Mouse (Mus musculus): ENCODE data around the gene Tnfrsf13b.

Gene Tnfrsf13b

DNA sequence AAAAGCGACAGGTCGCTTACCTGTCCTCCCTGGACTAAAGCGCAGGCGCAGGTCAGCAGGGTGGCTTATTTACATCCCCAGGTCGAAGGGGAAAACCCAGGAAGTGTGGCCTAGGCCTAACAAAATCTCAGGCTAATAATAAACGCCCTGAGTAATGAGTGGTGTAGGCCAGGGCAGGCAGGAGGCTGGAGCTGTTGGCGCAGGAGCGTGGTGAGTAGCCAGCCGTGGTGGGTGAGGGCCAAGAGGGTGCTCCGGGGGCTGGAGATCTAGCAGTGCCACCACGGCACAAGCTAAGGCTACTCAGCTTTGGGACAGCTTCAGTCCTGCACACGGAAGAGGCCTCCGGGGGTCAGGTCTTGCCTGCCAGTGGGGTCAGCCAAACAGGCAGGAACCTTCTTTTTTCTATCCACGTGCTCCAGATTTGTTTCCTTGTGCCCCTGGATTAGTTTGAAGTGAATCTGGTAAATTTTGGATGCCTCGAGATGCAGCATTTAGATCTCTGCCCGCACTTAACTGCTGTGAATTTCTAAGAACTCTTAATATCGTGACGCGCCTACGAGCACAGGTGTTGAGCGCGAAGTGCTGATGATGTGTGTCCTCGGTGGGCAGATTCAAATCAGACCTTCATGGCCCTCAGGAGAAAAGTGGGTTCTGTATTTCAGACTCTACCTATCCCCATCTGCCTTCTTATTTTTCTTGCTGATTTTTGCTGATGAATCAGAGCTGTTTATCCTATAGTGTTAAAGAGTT lies at the start of gene Tnfrsf13b:
Gene Tnfrsf13b, plus strand, starts transcription at position 150 of the 750 bp plus-strand sequence.
- no peak for DNase-seq

DNA sequence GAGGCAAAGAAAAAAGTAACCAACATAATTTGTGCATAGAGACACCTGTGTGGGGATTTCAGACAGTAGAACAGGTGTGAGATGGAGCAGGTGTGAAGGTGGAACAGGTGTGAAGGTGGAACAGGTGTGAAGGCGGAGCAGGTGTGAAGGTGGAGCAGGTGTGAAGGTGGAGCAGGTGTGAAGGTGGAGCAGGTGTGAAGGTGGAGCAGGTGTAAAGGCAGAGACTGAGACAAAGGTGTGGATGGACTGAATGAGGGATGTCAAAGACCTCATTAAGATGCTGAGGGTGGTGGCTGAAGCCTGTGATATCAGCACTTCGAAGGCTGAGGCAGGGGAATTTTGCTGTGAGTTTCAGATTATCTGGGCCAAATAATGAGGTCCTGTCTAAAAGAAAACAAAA lies 44.9 kb upstream of the Tnfrsf13b start:
- DNase-seq, result no peak

DNA sequence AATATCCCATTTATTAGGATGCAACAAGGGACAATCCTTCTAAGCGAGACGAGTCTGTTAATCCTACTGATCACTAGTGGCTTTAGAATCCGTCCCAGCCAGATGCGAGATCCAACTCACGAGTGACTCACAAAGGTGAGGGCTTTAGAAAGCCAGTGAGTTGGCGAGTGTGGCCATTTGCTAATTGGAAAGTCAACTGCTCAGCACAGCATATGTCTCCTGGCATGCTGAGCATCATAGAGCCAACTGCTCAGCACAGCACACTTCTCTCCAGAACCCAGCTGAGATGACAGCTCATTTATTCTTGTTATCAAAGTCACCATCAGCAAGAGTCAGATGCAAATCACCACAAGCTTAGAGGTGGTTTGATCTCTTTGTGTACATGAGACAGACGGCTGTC lies 36.4 kb upstream of the Tnfrsf13b start:
- no peak for DNase-seq

DNA sequence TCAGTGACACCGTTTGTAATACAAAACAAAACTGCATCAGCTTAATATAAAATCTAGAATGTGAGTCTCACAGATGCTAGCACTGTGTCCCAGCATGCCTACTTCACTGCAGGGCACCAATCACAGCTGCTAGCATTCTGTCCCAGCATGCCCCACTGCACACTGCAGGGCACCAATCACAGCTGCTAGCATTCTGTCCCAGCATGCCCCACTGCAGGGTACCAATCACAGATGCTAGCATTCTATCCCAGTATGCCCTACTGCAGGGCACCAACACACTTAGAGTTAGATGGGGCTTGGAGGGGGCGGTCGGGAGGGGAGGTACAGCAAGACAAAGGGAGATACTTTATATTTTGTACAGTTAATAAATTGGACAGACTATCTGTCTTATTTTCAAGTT lies 35.4 kb upstream of the Tnfrsf13b start:
- DNase-seq, result no peak

DNA sequence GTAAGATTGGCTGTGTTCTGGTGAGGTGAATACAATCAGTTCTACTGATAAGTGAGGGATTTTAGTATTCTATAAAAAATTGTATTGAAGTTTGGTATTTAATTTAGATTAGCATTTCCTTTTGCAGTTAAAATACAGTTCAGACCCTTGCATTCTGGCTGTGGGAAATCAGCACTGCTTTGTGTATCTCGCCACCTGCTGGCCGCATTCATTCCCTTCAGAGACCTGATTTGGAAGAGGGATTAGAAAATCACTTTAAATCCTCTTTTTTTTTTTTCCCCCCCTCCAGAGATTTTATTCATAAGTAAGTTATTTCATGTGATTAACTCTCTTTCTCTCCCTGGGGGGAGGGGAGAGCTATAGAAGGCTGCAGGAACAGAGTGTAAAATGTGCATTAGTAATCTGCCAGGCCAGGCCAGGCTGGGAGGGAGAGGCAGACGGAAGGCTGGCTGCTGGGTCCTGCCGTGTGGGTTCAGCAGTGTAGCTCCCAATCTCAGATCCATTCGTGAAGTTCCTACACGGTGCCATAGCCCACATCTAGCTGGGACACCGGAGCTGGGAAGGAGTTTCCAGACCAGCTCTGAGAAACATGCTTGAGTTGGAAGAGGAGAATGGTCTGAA lies 34.8 kb upstream of the Tnfrsf13b start:
- peak; percentile 67 to 91 for DNase-seq

DNA sequence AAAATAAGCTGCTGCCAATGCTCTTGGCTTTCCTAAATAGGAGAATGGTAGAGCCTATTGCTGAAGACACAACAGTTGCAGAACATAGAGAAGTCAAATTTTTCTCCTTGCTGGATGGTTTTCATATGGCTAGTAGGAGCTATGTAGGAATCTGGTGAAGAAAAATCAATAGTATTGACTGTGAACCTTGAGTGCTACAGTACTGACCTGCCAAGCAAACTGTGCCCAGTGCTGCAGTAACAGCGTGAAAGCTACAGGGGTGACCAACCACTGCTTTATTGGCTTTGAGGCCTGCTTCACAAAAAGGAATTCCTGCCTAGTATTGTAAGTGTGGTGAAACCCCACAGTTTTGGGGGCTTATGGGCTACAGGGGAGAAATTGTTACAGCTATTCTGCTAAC lies 28.5 kb upstream of the Tnfrsf13b start:
- no peak for DNase-seq

DNA sequence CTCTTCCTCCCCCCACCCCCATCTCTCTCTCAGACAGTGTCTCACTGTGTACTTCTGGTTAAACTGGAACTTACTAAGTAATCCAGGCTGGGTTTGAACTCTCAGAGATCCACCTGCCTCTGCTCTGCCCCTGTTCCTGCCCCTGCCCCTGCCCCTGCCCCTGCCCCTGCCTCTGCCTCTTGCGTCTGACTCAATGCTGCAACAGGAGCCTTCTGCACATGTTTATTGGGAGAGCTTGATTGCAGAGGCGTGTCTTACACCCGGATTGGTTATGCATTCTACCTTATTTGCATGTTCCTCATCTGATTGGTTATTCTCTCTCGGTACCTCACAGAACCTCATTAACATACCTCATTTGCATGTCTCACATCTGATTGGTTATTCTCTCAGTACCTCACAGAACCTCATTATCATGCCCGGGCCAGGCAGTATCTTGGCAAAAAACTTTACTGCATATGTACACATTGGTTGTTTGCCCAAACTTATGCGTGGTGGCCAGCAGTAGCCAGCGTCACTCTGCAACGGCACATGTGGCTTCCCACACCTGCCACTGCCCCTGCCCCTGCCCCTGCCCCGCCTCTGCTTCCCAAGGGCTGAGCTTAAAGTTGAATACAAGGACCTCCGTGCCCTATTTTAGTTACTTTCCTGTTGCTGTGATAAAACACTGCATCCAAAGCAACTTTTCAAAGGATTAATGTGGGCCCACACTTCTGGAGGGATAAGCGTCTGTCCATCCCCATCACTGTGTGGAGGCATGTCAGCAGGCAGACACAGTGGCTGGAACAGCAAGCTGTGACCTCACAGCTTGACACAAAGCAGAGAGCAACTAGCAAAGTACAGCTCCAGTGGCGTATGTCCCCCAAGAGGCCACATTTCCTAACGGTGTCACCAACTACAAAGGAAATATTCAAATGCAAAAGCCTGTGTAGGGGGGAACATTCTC lies 23.9 kb upstream of the Tnfrsf13b start:
- no peak for DNase-seq

DNA sequence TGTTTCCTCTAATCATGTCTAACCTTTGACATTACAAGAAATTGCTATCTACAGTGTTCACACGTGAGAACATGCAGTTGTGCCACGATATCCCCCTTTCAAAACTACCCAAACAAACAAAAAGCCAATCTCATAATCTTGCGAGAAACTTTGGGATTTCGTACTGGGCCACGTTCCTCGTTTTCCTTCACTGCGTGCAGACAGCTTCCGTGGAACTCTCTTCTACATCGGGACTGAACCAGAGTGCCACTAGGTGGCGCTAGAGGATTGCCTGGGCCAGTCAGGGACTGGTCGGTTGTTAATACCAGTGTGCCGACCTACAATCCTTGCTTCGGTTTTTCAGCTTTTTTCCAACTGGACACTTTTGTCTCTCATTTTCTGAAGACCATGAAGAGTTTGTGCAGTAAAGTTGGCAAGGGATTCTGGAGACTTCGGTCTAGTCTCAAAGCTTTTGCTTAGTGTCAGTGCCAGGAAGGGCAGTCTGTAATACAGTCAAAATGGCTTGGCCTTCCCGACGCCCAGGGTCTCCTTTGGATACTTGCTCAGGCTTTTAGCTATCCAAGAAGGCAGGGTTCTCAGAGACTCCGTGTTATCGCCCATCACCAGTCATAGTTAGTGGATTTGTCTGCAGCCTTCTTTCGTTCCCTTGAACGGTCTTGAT lies 22.2 kb upstream of the Tnfrsf13b start:
- DNase-seq, result peak; percentile 87 to 95

DNA sequence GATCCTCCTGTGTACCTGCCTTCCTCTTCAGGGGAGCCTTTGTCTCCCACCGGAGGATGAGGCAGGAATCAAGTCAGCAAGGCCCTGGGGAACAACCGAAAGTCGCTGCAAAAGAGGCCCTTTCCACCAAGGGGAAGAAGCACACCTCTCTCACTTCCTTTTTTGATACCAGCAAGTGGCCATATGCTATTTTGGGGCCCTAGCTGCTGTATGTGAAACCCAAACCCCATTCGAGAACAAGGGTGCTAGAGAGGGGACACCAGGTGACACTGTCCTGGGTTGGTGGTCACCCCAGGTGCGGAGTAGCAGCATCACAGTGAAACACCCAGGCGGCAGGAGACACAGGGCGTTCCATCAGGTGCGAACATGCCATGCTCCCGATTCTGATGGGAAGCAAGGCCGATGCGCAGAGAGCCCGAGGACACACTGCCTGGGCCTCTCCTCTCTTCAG lies 17.6 kb upstream of the Tnfrsf13b start:
- DNase-seq, result no peak

DNA sequence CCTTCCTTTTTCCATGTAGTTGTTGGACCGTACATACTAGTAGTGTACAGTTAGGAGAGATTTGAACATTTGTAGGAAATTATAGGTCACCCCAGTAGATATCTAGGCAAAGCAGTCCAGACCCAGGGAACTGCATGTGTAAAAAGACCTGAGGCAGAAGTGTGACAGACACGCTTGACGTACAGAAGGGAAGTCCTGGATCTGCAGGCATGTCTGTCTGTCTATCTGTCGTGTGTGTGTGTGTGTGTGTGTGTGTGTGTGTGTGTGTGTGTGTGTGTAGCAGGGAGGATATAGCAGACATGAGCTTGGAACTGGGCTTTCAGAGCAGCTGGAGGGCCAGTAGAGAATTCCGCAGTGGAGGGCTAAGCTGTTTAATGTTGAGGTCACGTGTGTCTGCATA lies 16.8 kb upstream of the Tnfrsf13b start:
- no peak for DNase-seq

DNA sequence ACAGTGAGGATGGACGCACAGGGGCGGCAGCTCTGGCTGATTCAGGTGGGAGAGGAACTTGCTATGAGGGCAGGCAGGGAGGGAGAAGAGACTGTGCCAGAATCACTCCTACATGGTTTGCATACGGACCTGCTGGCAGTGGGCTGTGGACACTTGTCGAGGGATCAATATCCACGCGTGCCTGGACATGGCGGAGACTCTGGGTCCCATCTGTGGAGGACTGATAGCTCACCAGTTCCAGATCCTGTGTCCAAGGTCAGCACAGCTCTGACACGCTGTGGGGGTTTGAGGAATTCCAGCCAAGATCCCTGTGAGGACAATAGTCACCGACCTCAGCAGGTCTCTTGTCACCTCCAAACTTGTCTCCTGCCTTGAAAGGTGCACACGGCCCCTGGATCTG lies 16.4 kb upstream of the Tnfrsf13b start:
- DNase-seq, result no peak

DNA sequence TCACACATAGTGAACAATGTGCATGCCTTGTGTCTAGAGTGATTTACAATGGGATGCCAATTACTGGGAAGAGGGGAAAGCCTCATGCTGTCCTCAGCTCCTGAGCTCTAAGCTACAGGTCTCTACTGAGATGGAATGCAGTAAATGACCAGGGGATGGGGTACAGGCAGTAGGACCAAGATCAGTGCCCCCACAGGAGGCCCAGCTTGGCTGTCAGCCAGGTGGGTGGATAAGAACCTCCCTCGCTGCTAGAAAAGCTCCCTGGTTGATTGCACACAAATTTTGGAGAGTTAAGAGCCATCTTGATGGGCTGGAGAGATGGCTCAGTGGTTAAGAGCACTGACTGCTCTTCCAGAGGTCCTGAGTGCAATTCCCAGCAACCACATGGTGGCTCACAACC lies 15.6 kb upstream of the Tnfrsf13b start:
- DNase-seq, result no peak

DNA sequence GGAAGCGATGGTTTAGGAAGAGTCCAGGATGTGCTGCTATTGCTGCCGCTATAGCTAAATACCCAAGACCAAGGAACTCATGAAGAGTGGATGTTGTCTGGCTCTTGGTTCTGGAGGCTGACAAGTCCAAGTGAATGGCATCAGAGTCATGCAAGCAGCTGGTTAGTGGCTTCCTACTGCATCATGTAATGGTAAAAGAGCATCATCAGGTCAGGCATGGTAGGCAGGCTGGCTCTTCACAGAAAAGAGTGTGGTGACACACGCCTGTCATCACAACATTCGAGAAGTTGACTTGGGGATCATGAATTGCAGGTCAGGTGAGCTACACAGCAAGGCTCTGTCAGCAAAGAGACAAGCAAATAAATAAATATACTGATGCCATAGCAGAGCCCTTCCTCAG lies 15.1 kb upstream of the Tnfrsf13b start:
- no peak for DNase-seq

DNA sequence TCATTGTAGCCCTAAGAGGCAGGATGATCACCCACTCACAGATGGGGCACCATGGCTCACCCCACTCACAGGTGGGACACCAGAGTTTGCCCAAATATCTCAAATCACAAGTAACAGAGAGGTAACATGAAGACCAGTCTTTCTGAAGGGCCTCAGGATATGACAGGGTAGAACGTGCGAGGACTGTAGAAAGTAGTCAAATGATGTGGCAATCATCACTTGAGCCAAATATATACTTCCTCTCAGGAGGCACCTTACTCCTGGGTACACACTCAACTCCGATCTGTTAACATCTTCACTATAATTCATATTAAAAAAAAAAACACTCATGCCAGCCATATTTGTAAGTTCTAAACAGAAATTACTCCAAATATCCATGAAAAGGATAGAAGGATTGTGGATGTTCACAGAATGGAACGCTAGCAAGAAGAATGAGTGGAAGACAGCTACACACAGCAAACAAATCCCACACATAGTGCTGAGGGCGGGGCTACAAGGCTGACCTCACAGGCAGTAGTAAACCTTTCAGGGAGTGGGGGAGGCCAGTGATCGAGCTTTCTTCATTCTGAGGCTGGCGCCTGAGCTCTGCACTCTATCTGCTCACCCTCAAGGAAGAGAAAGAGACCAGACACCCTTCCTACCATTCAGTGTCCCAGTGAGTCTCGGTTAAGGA lies 14.1 kb upstream of the Tnfrsf13b start:
- no peak for DNase-seq

DNA sequence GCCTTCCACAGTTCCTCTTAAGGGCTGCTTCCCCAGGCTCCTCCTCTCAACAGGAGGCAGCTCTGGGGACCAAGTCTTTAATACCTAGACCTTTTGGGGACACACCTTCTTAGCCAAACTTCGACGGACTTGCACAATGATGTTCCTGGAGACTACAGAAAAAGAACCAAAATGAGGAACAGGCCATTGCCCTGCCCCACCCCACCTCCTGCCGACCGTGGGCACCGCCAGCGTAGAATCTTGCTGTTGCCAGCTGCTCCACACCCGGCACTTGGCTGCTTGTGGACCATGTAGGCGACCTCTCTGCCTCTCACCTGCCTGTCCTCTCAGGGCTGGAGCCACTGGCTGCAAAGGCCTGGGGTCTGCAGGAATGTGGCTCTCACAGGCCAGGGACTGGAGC lies 10.3 kb upstream of the Tnfrsf13b start:
- no peak for DNase-seq

DNA sequence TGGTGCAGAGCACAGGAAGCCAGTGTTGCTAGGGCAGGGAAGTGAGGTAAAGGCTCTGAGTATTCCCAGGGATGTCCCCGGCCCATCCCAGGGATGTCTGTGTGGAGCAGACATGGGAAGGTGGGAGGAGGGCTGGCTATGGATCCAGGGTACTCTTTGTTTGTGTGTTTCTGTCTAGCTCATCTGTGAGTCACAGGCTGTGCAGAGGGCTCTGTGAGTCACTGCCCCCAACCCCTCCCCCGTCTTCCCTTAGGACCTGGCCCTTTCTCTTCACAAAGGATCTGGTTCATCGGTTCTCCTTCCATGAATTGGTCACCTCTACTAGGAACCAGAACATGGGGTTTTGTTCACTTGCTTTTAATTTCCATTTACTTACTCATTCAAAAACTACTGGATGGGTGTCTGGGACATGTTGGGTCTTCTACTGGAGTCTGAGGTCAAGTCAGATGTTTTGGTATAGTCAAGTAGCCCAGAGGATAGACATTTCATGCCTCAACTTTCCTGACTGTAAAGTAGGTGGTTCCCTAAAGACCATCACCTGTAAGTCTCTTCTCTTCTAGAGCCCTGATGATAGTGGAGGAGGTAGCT lies 6.5 kb upstream of the Tnfrsf13b start:
- no peak for DNase-seq

DNA sequence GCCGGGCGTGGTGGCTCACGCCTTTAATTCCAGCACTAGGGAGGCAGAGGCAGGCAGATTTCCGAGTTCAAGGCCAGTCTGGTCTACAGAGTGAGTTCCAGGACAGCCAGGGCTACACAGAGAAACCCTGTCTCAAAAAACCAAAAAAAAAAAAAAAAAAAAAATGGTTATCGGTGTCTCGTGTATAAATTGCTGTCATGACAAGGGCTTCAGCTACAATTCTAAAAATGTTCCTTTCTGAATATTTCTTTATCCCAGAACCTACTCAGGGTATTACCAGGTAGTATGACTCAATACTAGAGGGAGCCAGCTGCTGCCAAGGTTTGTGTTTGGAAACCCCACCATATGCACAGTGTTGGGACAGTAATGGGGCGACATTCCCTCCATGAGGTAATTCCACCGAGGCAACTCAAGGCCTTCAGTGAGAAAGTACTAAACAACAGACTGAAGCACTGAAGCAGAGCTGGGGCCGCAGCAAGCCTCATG lies 4.2 kb upstream of the Tnfrsf13b start:
- no peak for DNase-seq

DNA sequence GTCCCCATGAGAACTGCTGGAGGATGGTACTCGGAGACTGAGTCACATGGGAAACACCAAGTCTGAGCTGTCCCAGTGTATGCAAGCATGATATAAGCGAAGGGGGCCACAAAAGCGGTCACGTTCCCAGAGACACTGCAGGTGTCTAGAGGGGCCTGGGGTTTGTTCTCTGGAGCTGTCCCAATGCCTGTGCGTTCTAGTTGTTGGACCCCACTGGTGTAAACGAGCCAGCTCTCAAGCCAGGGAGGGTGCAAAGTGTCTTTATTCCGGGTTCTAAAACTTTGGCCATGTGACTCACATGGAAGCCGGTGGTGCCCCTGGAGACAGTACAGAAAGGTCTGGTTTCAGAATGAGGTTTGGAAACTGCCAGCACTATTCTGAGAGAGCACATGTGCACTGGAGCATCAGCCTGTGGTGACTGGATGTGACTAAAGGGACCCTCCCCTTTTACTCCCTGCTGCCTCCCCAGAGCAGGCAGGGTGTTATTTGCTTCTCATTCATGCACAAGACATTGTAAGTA lies 3.7 kb upstream of the Tnfrsf13b start:
- no peak for DNase-seq

DNA sequence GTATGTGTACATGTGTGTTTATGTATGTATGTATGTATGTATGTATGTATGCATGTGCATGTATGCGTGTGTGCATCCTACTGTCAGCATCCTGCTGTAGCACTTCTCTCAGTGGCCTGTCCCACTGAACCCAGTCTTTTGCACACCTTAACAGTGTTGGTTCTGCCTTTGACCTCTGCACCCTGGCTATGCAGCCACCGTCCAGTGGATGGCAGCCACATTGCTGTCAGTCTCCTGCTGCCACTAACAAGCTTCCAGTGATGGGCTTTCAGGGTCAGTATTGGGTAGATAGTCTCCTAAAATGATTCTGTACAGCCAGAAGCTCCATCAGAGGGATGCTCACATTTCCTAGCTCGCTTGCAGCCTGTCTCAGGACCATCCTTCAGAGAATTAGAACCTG lies 2.7 kb upstream of the Tnfrsf13b start:
- DNase-seq, result no peak

DNA sequence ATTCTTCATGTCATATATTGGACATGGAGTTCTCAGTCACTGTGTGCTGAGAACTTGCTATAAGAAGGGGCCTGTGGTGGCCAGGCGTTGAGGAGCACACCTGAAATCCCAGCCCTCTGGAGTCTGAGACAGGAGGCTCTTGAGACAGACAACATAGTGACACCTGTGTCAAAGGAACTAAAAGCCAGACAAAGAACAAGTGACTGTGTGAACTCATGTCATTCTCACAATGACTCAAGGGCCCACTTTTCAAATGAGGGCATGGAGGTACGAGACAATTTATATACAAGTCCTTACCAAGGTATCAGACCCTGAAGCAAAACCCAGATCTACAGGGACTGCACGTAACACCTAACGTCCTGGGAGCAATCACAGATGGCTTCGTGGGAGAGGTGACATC lies 585 bp upstream of the Tnfrsf13b start:
- no peak for DNase-seq

DNA sequence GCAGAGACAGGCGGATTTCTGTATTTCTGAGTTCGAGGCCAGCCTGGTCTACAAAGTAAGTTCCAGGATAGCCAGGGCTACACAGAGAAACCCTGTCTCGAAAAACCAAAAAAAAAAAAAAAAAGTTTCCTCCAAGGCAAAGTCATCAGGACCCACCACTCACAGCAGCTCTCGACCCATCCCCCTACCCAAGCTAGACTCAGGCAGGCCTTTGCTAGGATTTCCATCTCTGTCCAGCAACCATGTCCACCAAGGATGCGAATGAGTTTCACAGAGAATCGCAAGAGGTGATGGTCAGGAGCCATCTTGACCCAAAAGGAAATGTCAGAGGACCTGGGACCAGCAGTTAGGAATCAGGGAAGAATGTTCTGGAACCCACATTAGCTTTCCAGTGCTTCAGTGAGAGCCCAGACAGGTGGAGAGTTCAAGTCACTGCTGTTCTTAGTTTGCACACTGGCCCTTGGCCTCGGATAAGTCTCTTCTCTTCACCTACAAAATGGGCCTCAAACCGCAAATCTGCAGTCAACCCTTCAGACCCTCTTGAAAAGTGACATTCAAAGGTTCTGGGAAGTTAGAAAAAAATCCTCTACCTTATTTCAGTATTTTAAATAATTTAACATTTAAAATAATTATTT lies 983 bp downstream of the Tnfrsf13b start:
- DNase-seq, result no peak

Measured in kidney, postnatal 36 days (tissue).